Mouse (Mus musculus) ES-E14 (cell line): ENCODE measurements around the gene Oxsr1.

Source experiments
- CHD2 ChIP-seq: IDR thresholded peaks from 2 replicates; pipeline ENCODE4 v1.6.1; 2014; ENCODE audit warnings: mild to moderate bottlenecking, low read depth, low read length, inconsistent platforms
- MAFK ChIP-seq: IDR thresholded peaks from 2 replicates; pipeline ENCODE4 v1.6.1; 2014; ENCODE audit warnings: mild to moderate bottlenecking, low read depth, low read length, inconsistent platforms; ENCODE audit not compliant: insufficient read depth
- ZC3H11A ChIP-seq: IDR thresholded peaks from 2 replicates; pipeline ENCODE4 v1.6.1; 2012; ENCODE audit warnings: low read depth, mild to moderate bottlenecking, inconsistent platforms, low read length, borderline replicate concordance

- TF ChIP-seq MAFK (no peak), CHD2 (no peak), ZC3H11A (no peak)
Measured at GRCm38 (mm10) chr9:119203617-119204016, 118.6 kb downstream of the Oxsr1 start.
